Mouse (Mus musculus) heart, postnatal 0 days (tissue): ENCODE data around the gene Tcn2.

Experiments
- CTCF ChIP-seq: IDR thresholded peaks from 2 replicates; pipeline ENCODE4 v1.5.1; 2016; ENCODE audit warnings: antibody characterized with exemption, control low read depth, low read depth
- EP300 ChIP-seq: IDR thresholded peaks from 2 replicates; pipeline ENCODE4 v1.6.1; 2016; ENCODE audit warnings: antibody characterized with exemption, low read depth

- TF ChIP-seq CTCF (no peak), EP300 (no peak)
Measured at GRCm38 (mm10) chr11:3937321-3937874, 5.4 kb upstream of the Tcn2 start.
